Mouse (Mus musculus) hindbrain, postnatal 0 days (tissue): ENCODE results near the gene Phxr2. TPM values are rescaled to one million over a fixed set of nuclear protein-coding genes. Genes with fewer than 3 reads are reported as not detected.
A peak's percentile ranks its signal among the peaks of the same experiment; 100 is the strongest.

Experiments
- ATAC-seq: fragments of 200-750 bp; cut with Nextera tagmentation; 2 replicates; pipeline ENCODE4 v1.8.0; 2017; ENCODE audit warnings: mild to moderate bottlenecking, moderate TSS enrichment, moderate library complexity
- DNase-seq: peaks from one replicate; pipeline ENCODE4 v3.0.0-alpha.2; 2015; ENCODE audit warnings: low spot score
- H3K27ac ChIP-seq: fragments of 300-500 bp; sonication (generic); 2 replicates; pipeline ENCODE4 v1.5.1; 2014; ENCODE audit warnings: mild to moderate bottlenecking
- H3K27me3 ChIP-seq: fragments of 300-500 bp; sonication (generic); 2 replicates; pipeline ENCODE4 v1.6.1; 2014; ENCODE audit warnings: low read length, mixed read lengths; ENCODE audit not compliant: insufficient read depth
- H3K36me3 ChIP-seq: fragments of 300-500 bp; sonication (generic); 2 replicates; pipeline ENCODE4 v1.6.1; 2014; ENCODE audit warnings: low read length, mixed read lengths; ENCODE audit not compliant: insufficient read depth
- H3K4me1 ChIP-seq: fragments of 300-500 bp; sonication (generic); 2 replicates; pipeline ENCODE4 v1.6.1; 2014; ENCODE audit warnings: antibody characterized with exemption, low read length, mixed read lengths; ENCODE audit not compliant: insufficient read depth
- H3K4me2 ChIP-seq: fragments of 300-500 bp; sonication (generic); 2 replicates; pipeline ENCODE4 v1.6.1; 2014; ENCODE audit warnings: low read depth, mild to moderate bottlenecking, low read length, moderate library complexity, mixed read lengths
- H3K4me3 ChIP-seq: fragments of 300-500 bp; sonication (generic); 2 replicates; pipeline ENCODE4 v1.5.1; 2014; ENCODE audit warnings: low read length
- H3K9ac ChIP-seq: fragments of 300-500 bp; sonication (generic); replicated peaks from 2 replicates; pipeline ENCODE4 v1.6.1; 2014; ENCODE audit warnings: mild to moderate bottlenecking, low read length, moderate library complexity, mixed read lengths
- H3K9me3 ChIP-seq: fragments of 300-500 bp; sonication (generic); 2 replicates; pipeline ENCODE4 v1.6.1; 2016; ENCODE audit warnings: low read length, mixed read lengths
- CTCF ChIP-seq: IDR thresholded peaks from 2 replicates; pipeline ENCODE4 v1.5.1; 2016; ENCODE audit warnings: antibody characterized with exemption, control low read depth, low read depth
- WGBS: fragments of 180-500 bp; shearing (Covaris S2); extraction: QIAGEN DNeasy Blood & Tissue Kit; methylation state at CpG from one replicate; pipeline ENCODE4 v1.1.7; 2014; 5-methylcytosine and 5-hydroxymethylcytosine counted together
- polyA plus RNA-seq: library from polyadenylated mRNA; unstranded; fragments of >200 nt; fragmentation: Nextera tagmentation; extraction: Ambion mirVana; gene quantifications from 2 replicates; pipeline ENCODE4 v1.2.1, GENCODE M21; 2015
- total RNA-seq: library from RNA; depleted of rRNA; stranded (reverse); fragments of >200 nt; gene quantifications from 2 replicates; pipeline ENCODE4 v1.2.3, GENCODE M21; 2014

Phxr2 gene
- total and polyA plus RNA-seq, 2 experiments from 2014 or later: not detected

DNA sequence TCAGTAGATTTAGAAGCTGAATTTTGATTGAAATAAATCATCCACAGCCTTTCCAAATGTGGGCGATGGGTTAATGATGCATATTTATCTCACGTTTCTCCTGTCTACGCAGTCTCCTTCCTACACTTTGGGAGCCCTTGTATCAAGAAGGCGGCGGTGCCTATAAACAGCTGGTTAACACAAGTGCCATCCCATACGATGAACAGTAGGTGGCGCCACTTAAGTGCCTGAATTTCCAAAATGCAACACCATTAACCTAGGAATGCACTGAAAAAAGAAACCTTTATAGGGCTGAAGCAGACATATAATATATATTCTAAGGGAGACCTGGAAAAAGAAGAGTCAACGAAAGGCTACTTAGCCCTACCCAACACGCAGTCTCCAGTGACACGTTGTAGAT is 28.8 kb downstream of the Phxr2 start:
- ATAC-seq (no peak; the same call in 1 of the 2 replicates), DNase-seq (peak; percentile 67)
- H3K36me3 ChIP-seq: no peaks in the 10 kb centered on the region
- WGBS: 70% methylated on average over 10 of the region's 10 CpGs
- no peak overlapping the region for H3K4me2 ChIP-seq
- no peaks in the 10 kb centered on the region for H3K9me3 ChIP-seq
- TF ChIP-seq CTCF: peak; percentile 75
- H3K27ac ChIP-seq: no peak overlapping the region
- H3K4me1 ChIP-seq: no peaks in the 10 kb centered on the region
- H3K27me3 ChIP-seq: no peaks in the 10 kb centered on the region
- H3K4me3 ChIP-seq: no peak overlapping the region
- no peak overlapping the region for H3K9ac ChIP-seq

DNA sequence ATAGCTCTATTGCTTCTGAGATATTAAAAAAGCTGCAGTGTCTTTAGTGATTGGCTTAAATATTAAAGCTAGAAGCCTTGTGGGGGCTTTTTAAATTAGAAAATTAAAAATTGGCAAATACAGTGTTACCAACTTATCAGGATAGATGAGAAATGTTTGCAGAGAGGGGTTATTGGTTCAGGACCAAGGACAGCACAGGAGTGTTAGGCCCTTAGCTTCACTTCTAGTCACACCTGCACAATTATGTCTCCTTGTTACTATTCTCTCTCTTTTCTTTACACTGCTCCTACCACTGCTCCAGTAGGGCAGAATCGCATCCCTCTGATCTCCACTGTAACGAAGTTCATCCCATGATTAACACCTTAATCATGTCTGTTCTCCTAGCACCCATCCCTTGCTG is 31.0 kb downstream of the Phxr2 start:
- no peak for TF ChIP-seq CTCF
- WGBS: 78% methylated on average over 2 of the region's 2 CpGs

DNA sequence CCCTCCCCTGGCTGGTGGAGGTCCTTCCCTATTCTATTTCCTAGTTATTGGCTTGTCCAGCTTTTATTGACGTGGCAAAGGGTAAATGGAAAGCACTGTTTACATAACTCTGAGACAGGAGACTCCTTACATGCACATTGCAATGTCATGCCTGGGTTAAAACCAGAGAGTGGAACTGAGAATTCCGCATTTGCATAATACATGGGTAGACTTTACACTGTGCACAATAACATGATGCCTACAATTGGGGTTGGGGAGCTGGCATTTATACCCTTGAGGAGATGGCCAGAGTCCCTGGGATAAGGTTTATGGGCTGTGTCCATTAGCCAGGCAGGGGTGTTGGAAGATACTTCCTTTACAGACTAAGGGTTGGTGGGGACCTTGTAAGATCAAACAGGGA is 32.8 kb downstream of the Phxr2 start:
- WGBS: 85% methylated on average over 2 of the region's 2 CpGs
- Histone ChIP-seq H3K4me2 (no peak overlapping the region), H3K9ac (no peak overlapping the region), H3K27ac (no peak overlapping the region), H3K9me3 (no peaks in the 10 kb centered on the region), H3K4me3 (no peak overlapping the region), H3K27me3 (no peaks in the 10 kb centered on the region), H3K4me1 (no peaks in the 10 kb centered on the region), H3K36me3 (no peaks in the 10 kb centered on the region)
- DNase-seq (no peak), ATAC-seq (no peak)
- TF ChIP-seq CTCF: no peak

More for the DNA sequence above, 31.0 kb downstream of the Phxr2 start:
- no peak overlapping the region for H3K27ac ChIP-seq
- H3K9ac ChIP-seq: no peak overlapping the region
- H3K9me3 ChIP-seq: no peaks in the 10 kb centered on the region
- H3K4me3 ChIP-seq: no peak overlapping the region
- no peak for DNase-seq
- no peaks in the 10 kb centered on the region for H3K36me3 ChIP-seq
- H3K4me2 ChIP-seq: no peak overlapping the region
- no peak for ATAC-seq
- H3K4me1 ChIP-seq: no peaks in the 10 kb centered on the region
- H3K27me3 ChIP-seq: no peaks in the 10 kb centered on the region

DNA sequence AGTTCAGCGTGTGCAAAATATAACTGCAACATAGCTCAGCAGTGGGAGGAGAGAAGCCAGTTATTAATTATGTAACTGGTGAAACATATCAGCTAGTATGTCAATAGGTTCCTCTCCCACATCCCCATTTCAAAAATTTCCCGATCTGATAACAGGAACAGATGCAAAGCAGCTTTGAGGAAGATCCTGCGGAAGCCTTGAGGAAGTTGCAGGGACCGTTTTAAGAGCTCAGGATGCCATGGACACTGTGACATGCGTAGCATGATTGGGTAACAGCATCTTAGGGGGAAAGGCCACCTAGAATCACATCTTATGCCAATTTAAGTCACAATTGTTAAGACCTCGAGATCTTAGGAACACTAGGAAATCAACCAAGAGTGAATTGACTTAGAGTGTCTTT is 36.2 kb downstream of the Phxr2 start:
- TF ChIP-seq CTCF: no peak
- no peak for DNase-seq
- H3K9ac ChIP-seq: no peak overlapping the region
- H3K4me2 ChIP-seq: no peak overlapping the region
- H3K27me3 ChIP-seq: no peaks in the 10 kb centered on the region
- H3K9me3 ChIP-seq: no peaks in the 10 kb centered on the region
- ATAC-seq: no peak
- no peak overlapping the region for H3K4me3 ChIP-seq
- no peaks in the 10 kb centered on the region for H3K4me1 ChIP-seq
- no peaks in the 10 kb centered on the region for H3K36me3 ChIP-seq
- no peak overlapping the region for H3K27ac ChIP-seq
- WGBS: 89% methylated on average over 6 of the region's 6 CpGs

DNA sequence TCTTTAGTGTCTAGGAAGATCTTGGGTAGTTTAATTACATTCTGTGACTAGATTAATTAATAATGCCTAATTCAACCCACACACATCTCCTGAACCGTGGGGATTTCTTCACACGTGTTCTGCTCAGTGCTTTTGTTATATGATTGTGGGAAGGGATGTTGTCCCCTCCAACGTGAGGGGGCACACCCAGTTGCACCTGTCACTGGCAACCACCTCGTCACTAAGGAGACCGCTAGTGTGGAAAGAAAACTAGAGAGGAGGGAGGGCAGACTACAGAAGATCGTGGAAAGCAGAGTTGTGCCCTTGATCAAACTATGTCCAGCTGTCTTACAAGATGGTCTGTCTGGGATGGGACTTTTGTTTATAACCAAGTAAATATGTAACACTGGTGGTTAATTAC is 40.1 kb downstream of the Phxr2 start:
- ATAC-seq (no peak), DNase-seq (no peak)
- Histone ChIP-seq H3K27me3 (no peaks in the 10 kb centered on the region), H3K9me3 (no peaks in the 10 kb centered on the region), H3K9ac (no peak overlapping the region), H3K4me1 (no peaks in the 10 kb centered on the region), H3K27ac (no peak overlapping the region), H3K36me3 (no peaks in the 10 kb centered on the region), H3K4me3 (no peak overlapping the region), H3K4me2 (no peak overlapping the region)
- WGBS: 55% methylated on average over 6 of the region's 6 CpGs
- TF ChIP-seq CTCF: no peak

DNA sequence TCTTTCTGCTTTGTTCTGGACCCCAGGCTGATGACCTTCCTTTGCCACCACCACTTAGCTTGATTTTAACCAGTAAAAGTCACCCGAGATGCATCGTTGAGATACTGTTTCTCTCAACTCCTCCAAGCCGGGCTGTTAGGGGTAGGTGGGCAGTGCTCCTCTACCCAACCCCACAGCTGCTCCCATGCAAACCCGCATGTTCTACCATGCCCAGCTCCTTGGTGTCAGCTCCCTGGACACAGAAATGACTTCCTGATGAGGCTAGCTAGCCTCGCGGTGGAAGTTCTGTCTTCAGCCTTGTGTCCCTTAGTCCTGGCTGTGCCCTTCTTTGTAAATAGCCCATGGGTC is 40.9 kb downstream of the Phxr2 start:
- DNase-seq (no peak), ATAC-seq (peak; percentile 58; the same call in 1 of the 2 replicates)
- Histone ChIP-seq H3K4me1 (no peaks in the 10 kb centered on the region), H3K27ac (no peak overlapping the region), H3K36me3 (no peaks in the 10 kb centered on the region), H3K9me3 (no peaks in the 10 kb centered on the region), H3K27me3 (no peaks in the 10 kb centered on the region), H3K4me2 (peak overlapping the region; percentile 14; the same call in 1 of the 2 replicates), H3K4me3 (no peak overlapping the region), H3K9ac (no peak overlapping the region)
- WGBS: 71% methylated on average over 6 of the region's 6 CpGs
- no peak for TF ChIP-seq CTCF

DNA sequence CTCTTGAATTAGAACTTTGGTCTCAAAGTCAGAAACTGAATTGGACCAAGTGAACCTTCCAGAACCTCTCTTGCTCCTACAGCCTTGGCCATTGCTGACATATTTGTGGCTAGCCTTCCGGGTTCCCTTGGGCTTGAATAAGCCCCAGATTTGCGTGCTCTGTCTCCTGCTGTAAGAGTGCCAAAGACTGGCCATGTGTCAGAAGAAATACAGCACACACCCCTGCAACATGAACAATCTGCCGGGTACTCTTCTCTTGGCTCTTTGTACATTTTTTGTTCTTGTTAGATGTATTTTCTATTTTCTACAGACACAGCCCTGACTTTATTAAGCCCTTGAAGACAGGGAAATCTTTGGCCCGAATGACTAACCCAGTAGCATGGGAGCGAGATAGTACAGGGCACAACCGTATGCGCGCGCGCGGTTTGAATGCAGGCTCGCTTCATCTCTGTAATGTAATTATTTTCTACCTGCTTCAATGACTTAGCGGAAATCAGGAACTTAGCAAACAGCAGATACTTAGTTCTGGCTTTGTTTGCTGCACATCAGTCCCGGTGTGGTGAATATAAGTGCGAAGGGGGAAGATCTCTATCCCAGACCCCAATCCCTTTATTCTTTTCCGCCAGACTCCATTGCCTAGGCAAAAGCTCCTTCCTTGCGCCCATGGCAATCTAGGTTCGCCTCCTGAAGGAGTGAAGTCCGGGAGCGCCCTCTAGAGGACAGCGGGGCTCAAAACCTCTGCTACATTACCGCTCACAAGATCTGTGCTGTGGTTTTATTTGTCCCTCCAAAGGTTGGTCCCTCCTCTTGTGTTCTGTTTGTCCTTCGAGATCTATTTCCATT is 41.5 kb downstream of the Phxr2 start:
- TF ChIP-seq CTCF: peak; percentile 92
- Histone ChIP-seq H3K9me3 (no peaks in the 10 kb centered on the region), H3K9ac (no peak overlapping the region), H3K4me3 (no peak overlapping the region), H3K36me3 (no peaks in the 10 kb centered on the region), H3K4me1 (no peaks in the 10 kb centered on the region), H3K27me3 (no peaks in the 10 kb centered on the region), H3K27ac (no peak overlapping the region), H3K4me2 (peak overlapping the region; percentile 32)
- ATAC-seq: peak; percentile 82
- peak; percentile 95 for DNase-seq
- 42% methylated on average over 23 of the region's 23 CpGs for WGBS
